Mouse (Mus musculus) left cerebral cortex, adult 9 months (tissue): ENCODE results near the gene Olfr593.
"Not testable (repeated sequence)": the region's sequence is repeated elsewhere in the genome, so short reads cannot be mapped to it uniquely, and the experiment has no call there.

Experiments
- DNase-seq, 2 experiments: peaks; one replicate each; pipeline ENCODE4 v3.0.0; 2022; ENCODE audit warnings: low spot score in 2 of 2

Olfr593 gene

DNA sequence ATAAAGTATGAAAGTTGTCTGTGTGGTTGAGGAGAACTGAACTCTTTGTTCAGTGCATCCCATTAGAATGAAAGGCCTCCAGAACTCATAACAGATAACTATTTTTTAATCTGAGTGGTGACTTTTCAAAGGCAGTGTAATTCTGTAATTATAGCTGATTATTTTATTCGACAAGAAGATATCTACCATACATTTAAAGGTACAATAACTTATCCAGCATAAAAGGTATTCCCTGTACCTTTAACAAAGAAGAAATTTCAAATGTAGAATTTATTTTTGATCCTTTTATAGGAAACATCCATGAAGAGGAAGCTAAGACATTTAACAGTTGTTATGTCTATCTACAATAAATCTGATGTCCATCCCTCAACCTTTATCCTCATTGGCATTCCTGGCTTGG, at the start of gene Olfr593:
Olfr593 (plus strand) TSS at position 301 of the 400 bp plus-strand sequence.
- no peak for DNase-seq

DNA sequence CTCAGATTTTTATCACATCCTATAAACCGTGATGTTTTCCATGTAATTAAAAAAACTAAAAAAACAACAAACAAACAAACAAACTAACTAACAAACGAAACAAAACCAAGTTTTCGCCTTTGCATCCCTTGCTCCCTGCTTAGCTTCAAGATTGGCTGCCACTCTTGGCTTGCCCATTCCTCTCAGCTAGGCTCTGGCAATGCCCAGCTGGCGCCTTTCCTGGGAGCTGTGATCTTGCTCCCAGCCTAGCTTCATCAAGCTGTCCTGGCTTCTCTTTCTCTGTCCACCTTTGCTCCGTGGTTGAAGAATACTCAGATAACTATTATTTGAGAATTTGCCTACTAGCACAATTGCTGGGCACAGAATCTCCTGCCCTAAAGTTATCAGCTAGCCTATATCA, 42.0 kb upstream of the Olfr593 start:
- no peak for DNase-seq

DNA sequence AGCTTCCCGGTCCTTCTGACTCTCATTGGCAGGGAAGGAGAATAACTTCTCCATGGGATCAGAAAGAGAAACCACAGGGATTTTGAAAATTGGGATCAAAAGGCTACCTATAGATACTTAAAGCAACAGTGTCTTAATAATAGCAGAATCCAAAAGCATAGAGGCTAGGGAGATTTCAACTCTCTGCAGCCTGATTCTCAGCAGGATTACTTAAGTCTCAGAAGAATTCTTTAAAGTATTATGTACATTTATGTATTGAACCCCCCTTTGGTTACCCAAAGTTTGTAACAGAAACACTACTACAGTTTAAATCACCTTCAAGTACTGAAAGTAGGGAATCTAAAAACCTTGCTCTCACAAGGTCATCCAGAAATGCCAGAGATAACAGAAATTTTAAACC, 33.4 kb upstream of the Olfr593 start, which contains the start of gene Olfr591:
Olfr591 (minus strand) TSS at position 101 of the 400 bp plus-strand sequence.
- no peak for DNase-seq

DNA sequence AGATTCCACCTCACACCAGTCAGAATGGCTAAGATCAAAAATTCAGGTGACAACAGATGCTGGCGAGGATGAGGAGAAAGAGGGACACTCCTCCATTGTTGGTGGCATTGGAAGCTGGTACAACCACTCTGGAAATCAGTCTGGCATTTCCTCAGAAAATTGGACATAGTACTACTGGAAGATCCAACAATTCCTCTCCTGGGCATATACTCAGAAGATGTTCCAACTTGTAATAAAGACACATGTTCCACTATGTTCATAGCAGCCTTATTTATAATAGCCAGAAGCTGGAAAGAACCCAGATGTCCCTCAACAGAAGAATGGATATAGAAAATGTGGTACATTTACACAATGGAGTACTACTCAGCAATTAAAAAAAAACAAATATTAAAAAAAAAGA, 27.2 kb upstream of the Olfr593 start, which contains the start of gene Olfr592:
Olfr592 (plus strand) TSS at position 301 of the 400 bp plus-strand sequence.
- DNase-seq = not testable (repeated sequence)

DNA sequence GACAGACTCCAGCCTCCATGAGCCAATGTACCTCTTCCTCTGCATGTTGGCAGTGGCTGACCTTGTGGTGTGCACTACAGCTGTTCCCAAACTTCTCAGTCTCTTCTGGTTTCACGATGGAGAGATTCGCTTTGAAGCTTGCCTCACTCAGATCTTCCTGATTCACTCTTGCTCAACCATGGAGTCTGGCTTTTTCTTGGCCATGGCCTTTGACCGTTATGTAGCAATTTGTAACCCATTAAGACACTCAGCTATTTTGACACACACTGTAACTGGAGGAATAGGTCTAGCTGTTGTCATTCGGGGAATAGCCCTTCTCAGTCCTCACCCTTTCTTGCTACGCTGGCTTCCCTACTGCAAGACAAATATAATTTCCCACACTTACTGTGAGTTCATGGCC, 388 bp downstream of the Olfr593 start:
- DNase-seq = not testable (repeated sequence)

DNA sequence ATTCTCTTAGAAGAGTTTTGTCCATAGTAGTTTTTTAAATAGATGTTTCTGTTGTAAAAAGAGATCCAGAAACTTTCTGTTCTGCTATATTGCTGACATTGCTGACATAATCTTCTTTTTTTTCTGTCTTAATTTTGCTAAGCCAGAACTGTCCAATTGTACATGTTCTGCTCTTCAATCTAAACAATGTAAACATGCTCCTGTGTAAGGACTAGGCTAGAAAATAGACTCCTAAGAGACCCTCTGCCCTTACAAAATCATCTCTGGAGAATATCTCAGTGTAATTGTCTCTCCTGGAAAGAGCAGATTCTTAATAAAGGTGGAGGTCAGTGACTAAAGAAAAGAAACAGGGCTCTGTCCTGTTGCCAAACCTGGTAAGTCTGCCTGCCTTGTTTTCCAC, 5.0 kb downstream of the Olfr593 start, which contains the start of gene Olfr594:
Olfr594 (plus strand) TSS at position 301 of the 400 bp plus-strand sequence.
- no peak for DNase-seq

DNA sequence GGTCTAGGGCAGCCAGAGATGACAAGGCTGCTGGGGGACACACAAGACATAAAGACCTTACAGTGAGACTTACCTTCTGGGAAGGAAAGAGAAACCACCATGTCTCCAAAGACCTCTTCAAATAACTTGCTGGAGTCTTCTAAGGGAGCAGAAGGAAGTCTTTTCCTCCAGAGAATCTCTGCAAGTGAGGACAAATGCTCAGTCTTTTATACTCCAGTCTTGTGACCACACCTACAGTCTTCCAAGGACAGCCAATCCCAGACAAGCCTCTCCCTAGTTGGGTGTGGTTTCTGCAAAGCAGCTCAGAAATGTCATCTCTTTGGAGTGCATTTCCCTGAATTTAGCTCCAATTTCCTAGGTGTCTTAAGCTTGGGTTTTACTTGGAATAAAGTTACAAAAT, 40.7 kb downstream of the Olfr593 start, which contains the start of gene Usp17ld:
Usp17ld (minus strand) TSS at position 101 of the 400 bp plus-strand sequence.
- DNase-seq = not testable (repeated sequence)
